ENCODE assay signal across 9 mouse cellular contexts in the genomic region with DNA sequence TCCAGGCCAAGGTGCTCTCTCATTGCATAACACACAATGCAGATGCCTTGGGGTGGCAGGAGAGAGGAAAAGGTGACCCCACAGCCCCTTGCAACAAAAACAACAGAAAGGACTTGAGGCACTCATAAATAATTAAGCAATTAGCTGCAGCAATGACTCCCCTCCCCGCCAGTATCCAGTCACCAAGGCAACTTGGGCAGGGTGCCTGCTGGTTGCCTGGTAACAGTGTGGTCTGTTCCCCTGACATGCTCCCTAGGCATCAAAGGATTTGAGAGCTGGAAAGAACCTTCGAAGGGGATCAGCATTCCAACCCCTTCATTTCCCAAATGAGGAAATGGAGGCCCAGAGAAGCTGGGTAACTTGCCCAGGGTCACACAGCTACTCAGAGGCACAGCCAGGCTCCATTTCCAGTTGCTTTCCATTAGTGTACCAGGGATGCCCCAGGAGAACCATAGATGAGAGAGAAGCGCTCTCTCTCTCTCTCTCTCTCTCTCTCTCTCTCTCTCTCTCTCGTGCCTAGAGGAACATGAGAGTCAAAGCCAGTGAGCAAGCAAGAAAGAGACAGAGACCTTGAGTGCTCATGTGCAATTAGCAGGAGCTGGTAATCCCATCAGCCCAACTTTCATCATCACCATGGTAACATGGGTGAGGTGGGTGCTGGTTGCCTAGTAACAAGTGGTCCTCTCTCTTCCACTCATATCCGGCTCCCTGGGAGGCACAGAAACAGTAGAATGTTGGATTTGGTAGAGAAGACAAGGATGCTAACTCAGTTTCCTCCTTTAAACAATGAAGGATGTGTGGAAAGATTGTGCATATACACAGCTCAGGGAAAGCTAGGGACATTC. TPM values are rescaled to one million over a fixed set of nuclear protein-coding genes. Genes with fewer than 3 reads are reported as not detected.
A peak's percentile ranks its signal among the peaks of the same experiment; 100 is the strongest.
DNase-seq lines count a peak whose midpoint lies in the region; ATAC-seq and TF ChIP-seq lines count a peak whose summit lies in the region.
"Had no signal": no experiment of that assay in that cellular context is flagged by ENCODE, and none has a peak within 500 bp of the region (broad histone marks: within the 10 kb centered on the region; RNA-seq: fewer than 3 reads in every experiment).

No protein-coding gene starts in this region.

- peaks cover 22% of the 10 kb centered on the region; the same call in 1 of the 2 replicates for H3K4me1 ChIP-seq in neural tube, embryonic 14.5 days (ENCODE audit: control insufficient read depth, insufficient read depth, low read length)
- H3K4me1 ChIP-seq in lung, adult 2 months (ENCODE audit: control insufficient read depth, insufficient read depth, low read length): peaks cover 3% of the 10 kb centered on the region

- peak overlapping the region; percentile 7; the same call in 1 of the 2 replicates for H3K4me2 ChIP-seq in neural tube, embryonic 14.5 days (ENCODE audit: low read depth, low read length)

- no peaks in the 10 kb centered on the region for H3K36me3 ChIP-seq in neural tube, embryonic 14.5 days (ENCODE audit: control insufficient read depth, insufficient read depth, low read length)

- TF ChIP-seq CTCF in lung, adult 2 months (IDR thresholded peaks at IDR 0.05; ENCODE audit: insufficient read depth, low read length): no peak

- WGBS in neural tube, embryonic 14.5 days: 17% methylated on average over 5 of the region's 5 CpGs
- 65% methylated on average over 5 of the region's 5 CpGs for WGBS in lung, adult 2 months

- H3K27me3 ChIP-seq in neural tube, embryonic 14.5 days (ENCODE audit: control insufficient read depth, insufficient read depth, low read length): no peaks in the 10 kb centered on the region

- TF ChIP-seq POLR2A in lung, adult 2 months (IDR thresholded peaks at IDR 0.05; ENCODE audit: borderline replicate concordance, extremely low read depth, low read depth, low read length): no peak

- H3K9me3 ChIP-seq in neural tube, embryonic 14.5 days (ENCODE audit: control insufficient read depth, low read length): no peaks in the 10 kb centered on the region

- no peak overlapping the region for H3K4me3 ChIP-seq in neural tube, embryonic 14.5 days (ENCODE audit: low read depth, low read length)
- no peak overlapping the region for H3K4me3 ChIP-seq in lung, adult 2 months (replicated peaks; ENCODE audit: extremely low read depth, low read depth, low read length)
- H3K4me3 ChIP-seq: myocyte had no signal

- peak overlapping the region; percentile 64 for H3K27ac ChIP-seq in neural tube, embryonic 14.5 days (ENCODE audit: low read depth, low read length)

- peak; percentile 48 for DNase-seq in embryo, embryonic 10 days (ENCODE audit: low spot score)
- DNase-seq in frontal cortex, adult 2 months (ENCODE audit: extremely low spot score in 1 of 2, low spot score in 1 of 2): peak; percentile 69 to 82
- DNase-seq in layer of hippocampus, postnatal 10 days (ENCODE audit: low spot score in 2 of 2): peak; percentile 91 to 93
- no peak for DNase-seq in lung, postnatal 10 days
- no peak for DNase-seq in lung, adult 2 months
- DNase-seq in adrenal gland, postnatal 10 days: no peak

- peak; percentile 84 for ATAC-seq in neural tube, embryonic 14.5 days (ENCODE audit: low read depth)

- H3K9ac ChIP-seq in neural tube, embryonic 14.5 days (replicated peaks; ENCODE audit: low read depth, low read length): no peak overlapping the region

RNA-seq across cellular contexts. Expression of gene Gm20696, which starts 3.1 kb away (rescaled TPM):
- polyA plus RNA-seq in frontal cortex, adult 2 months (2012; rRNA removed): 1.5 and 1.6 TPM in 2 replicates
- total RNA-seq in layer of hippocampus, postnatal 10 days (2021): 1 to 10 TPM; 7.1 to 8.8 TPM
- 3.0 and 4.5 TPM in 2 replicates for polyA plus RNA-seq in neural tube, embryonic 14.5 days (2014; fragmentation: Nextera tagmentation; extraction: Ambion mirVana)
- polyA plus RNA-seq in lung, adult 2 months (2012; rRNA removed): 0.71 and 1.4 TPM in 2 replicates
- total RNA-seq in adrenal gland, postnatal 10 days (2021): 1 to 10 TPM; 2.4 to 6.6 TPM

RNA-seq across cellular contexts. Expression of gene Eif4e3, which starts 3.1 kb away (rescaled TPM):
- polyA plus RNA-seq in frontal cortex, adult 2 months (2012; rRNA removed): 20.2 and 21.1 TPM in 2 replicates
- total RNA-seq in layer of hippocampus, postnatal 10 days (2021): 10 to 100 TPM; 18.4 to 20.3 TPM
- polyA plus RNA-seq in neural tube, embryonic 14.5 days (2014; fragmentation: Nextera tagmentation; extraction: Ambion mirVana): 6.8 and 7.8 TPM in 2 replicates
- polyA plus RNA-seq in lung, adult 2 months (2012; rRNA removed): 10.8 and 15.2 TPM in 2 replicates
- total RNA-seq in adrenal gland, postnatal 10 days (2021): 10 to 100 TPM; 26.0 to 27.0 TPM

RNA-seq across cellular contexts. Expression of gene Gpr27, which starts 22.8 kb away (rescaled TPM):
- polyA plus RNA-seq in frontal cortex, adult 2 months (2012; rRNA removed): 25.0 and 31.7 TPM in 2 replicates
- total RNA-seq in layer of hippocampus, postnatal 10 days (2021): 10 to 100 TPM; 60.3 to 61.9 TPM
- polyA plus RNA-seq in neural tube, embryonic 14.5 days (2014; fragmentation: Nextera tagmentation; extraction: Ambion mirVana): 21.0 and 21.7 TPM in 2 replicates
- polyA plus RNA-seq in lung, adult 2 months (2012; rRNA removed): 3.0 and 4.2 TPM in 2 replicates
- 1 to 10 TPM; 3.7 to 4.6 TPM for total RNA-seq in adrenal gland, postnatal 10 days (2021)
- polyA plus RNA-seq: myocyte had no signal

RNA-seq across cellular contexts. Expression of gene Prok2, which starts 56.5 kb away (rescaled TPM):
- polyA plus RNA-seq in frontal cortex, adult 2 months (2012; rRNA removed): 1.6 and 1.9 TPM in 2 replicates
- total RNA-seq in layer of hippocampus, postnatal 10 days (2021): 1 to 10 TPM; 1.6 to 1.8 TPM
- not detected in 2 replicates for polyA plus RNA-seq in neural tube, embryonic 14.5 days (2014; fragmentation: Nextera tagmentation; extraction: Ambion mirVana)
- polyA plus RNA-seq in lung, adult 2 months (2012; rRNA removed): not detected in 2 replicates
- not detected for total RNA-seq in adrenal gland, postnatal 10 days (2021)
- total RNA-seq: hematopoietic stem cell, adult 5-6 weeks had no signal
- polyA plus RNA-seq: myocyte had no signal

Comparison
In these comparisons a context has a peak if more than half of its experiments do, and no peak if none do; other contexts are left out.
1. DNase-seq: peak in embryo, embryonic 10 days (single experiment), frontal cortex, adult 2 months (2 of 2) and layer of hippocampus, postnatal 10 days (2 of 2); none in lung, postnatal 10 days (single experiment), lung, adult 2 months (single experiment) and adrenal gland, postnatal 10 days (single experiment).